Comparison of ENCODE assay signal across 9 mouse cellular contexts in genomic region chr19:16327401-16328073, GRCm38 (mm10).
DNase-seq lines count a peak whose midpoint lies in the region; ATAC-seq and TF ChIP-seq lines count a peak whose summit lies in the region.
"Had no signal": no experiment of that assay in that cellular context is flagged by ENCODE, and none has a peak within 500 bp of the region (broad histone marks: within the 10 kb centered on the region; RNA-seq: fewer than 3 reads in every experiment).

No protein-coding gene starts in this region.

- H3K27me3 ChIP-seq in embryonic facial prominence, embryonic 12.5 days, result no peaks in the 10 kb centered on the region
- H3K27me3 ChIP-seq in embryonic facial prominence, embryonic 10.5 days (replicated peaks; ENCODE audit: low read depth, poor library complexity, severe bottlenecking), result no peaks in the 10 kb centered on the region
- H3K27me3 ChIP-seq in hindbrain, postnatal 0 days (ENCODE audit: insufficient read depth, low read length), result no peaks in the 10 kb centered on the region

- peaks cover 15% of the 10 kb centered on the region for H3K4me1 ChIP-seq in embryonic facial prominence, embryonic 12.5 days
- peaks cover 24% of the 10 kb centered on the region for H3K4me1 ChIP-seq in embryonic facial prominence, embryonic 10.5 days
- peaks cover 19% of the 10 kb centered on the region for H3K4me1 ChIP-seq in hindbrain, postnatal 0 days (ENCODE audit: insufficient read depth, low read length)

- no peak overlapping the region for H3K4me2 ChIP-seq in embryonic facial prominence, embryonic 12.5 days (replicated peaks)
- no peak overlapping the region for H3K4me2 ChIP-seq in hindbrain, postnatal 0 days (ENCODE audit: low read depth, low read length)

- H3K27ac ChIP-seq in embryonic facial prominence, embryonic 12.5 days, result 0 out of 2 replicates have a peak overlapping the region, but pooled peaks have one; percentile 11
- H3K27ac ChIP-seq in embryonic facial prominence, embryonic 10.5 days (replicated peaks), result no peak overlapping the region
- H3K27ac ChIP-seq in hindbrain, postnatal 0 days, result no peak overlapping the region

- no peak for ATAC-seq in embryonic facial prominence, embryonic 12.5 days (ENCODE audit: insufficient number of reproducible peaks, insufficient read depth, low FRiP score, low TSS enrichment)
- ATAC-seq in hindbrain, postnatal 0 days, result peak; percentile 39; the same call in 1 of the 2 replicates

- no peaks in the 10 kb centered on the region for H3K36me3 ChIP-seq in embryonic facial prominence, embryonic 12.5 days
- no peaks in the 10 kb centered on the region for H3K36me3 ChIP-seq in embryonic facial prominence, embryonic 10.5 days (replicated peaks)
- no peaks in the 10 kb centered on the region for H3K36me3 ChIP-seq in hindbrain, postnatal 0 days (ENCODE audit: insufficient read depth, low read length)

- no peak overlapping the region for H3K9ac ChIP-seq in embryonic facial prominence, embryonic 12.5 days
- H3K9ac ChIP-seq in hindbrain, postnatal 0 days (replicated peaks; ENCODE audit: low read length), result no peak overlapping the region

- TF ChIP-seq CTCF in hindbrain, postnatal 0 days (IDR thresholded peaks at IDR 0.05; ENCODE audit: low read depth), result no peak

- no peak for DNase-seq in embryonic facial prominence, embryonic 10.5 days (ENCODE audit: low spot score)
- peak; percentile 26 for DNase-seq in layer of hippocampus, adult 11-12 months (ENCODE audit: low spot score)
- no peak for DNase-seq in layer of hippocampus, postnatal 25 days (ENCODE audit: extremely low spot score in 1 of 2, low spot score in 1 of 2)
- DNase-seq in MN1 (ENCODE audit: low spot score), result peak; percentile 24
- DNase-seq in hindbrain, postnatal 0 days (ENCODE audit: low spot score), result peak; percentile 10
- DNase-seq in adrenal gland, postnatal 4 days (ENCODE audit: low spot score in 2 of 2), result no peak
- DNase-seq in thymus, postnatal 14 days, result no peak
- DNase-seq: gastrocnemius, postnatal 14 days had no signal

- WGBS in embryonic facial prominence, embryonic 12.5 days, result 84% methylated on average over 10 of the region's 10 CpGs
- WGBS in embryonic facial prominence, embryonic 10.5 days, result 87% methylated on average over 10 of the region's 10 CpGs
- 48% methylated on average over 10 of the region's 10 CpGs for WGBS in hindbrain, postnatal 0 days

- H3K9me3 ChIP-seq in embryonic facial prominence, embryonic 12.5 days, result no peaks in the 10 kb centered on the region
- no peaks in the 10 kb centered on the region for H3K9me3 ChIP-seq in embryonic facial prominence, embryonic 10.5 days
- no peaks in the 10 kb centered on the region for H3K9me3 ChIP-seq in hindbrain, postnatal 0 days (ENCODE audit: low read length)

- H3K4me3 ChIP-seq in embryonic facial prominence, embryonic 12.5 days, result no peak overlapping the region
- H3K4me3 ChIP-seq in embryonic facial prominence, embryonic 10.5 days, result no peak overlapping the region
- H3K4me3 ChIP-seq in hindbrain, postnatal 0 days (ENCODE audit: low read length), result no peak overlapping the region

Comparison
In these comparisons a context has a peak if more than half of its experiments do, and no peak if none do; other contexts are left out.
1. DNase-seq: peak in layer of hippocampus, adult 11-12 months (single experiment), MN1 (single experiment) and hindbrain, postnatal 0 days (single experiment); none in embryonic facial prominence, embryonic 10.5 days (single experiment), layer of hippocampus, postnatal 25 days (0 of 2), adrenal gland, postnatal 4 days (0 of 2) and thymus, postnatal 14 days (single experiment).